Mouse (Mus musculus): ENCODE data around the gene Pvalb.

DNA sequence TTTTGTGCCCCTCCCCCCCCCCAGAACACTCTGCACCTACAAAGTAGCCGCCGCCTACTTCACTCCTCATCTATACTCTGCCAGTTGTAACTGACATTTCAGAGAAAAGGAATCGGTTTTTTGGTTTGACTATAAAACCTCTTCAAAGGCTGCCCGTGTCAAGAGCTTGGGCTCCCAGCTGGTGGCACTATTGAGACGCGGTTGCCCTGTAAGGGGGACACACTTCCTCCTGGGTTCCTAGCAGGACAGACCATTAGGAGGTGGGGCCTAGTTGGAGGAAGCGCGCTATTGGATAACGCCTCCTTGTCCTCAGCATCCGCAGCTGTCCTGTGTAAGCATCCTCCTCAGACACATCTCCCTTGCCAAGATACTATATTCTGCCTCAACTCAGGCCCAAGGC is 21.3 kb downstream of the Pvalb start:
- TF ChIP-seq POLR2A (IDR thresholded peaks at IDR 0.05; ENCODE audit: insufficient read depth, low read length) = no peak
- peak; percentile 52 for TF ChIP-seq CTCF (IDR thresholded peaks at IDR 0.05; ENCODE audit: low read depth, low read length)
- no peak for TF ChIP-seq EP300 (IDR thresholded peaks at IDR 0.05; ENCODE audit: insufficient read depth, low read depth, low read length)
